Mouse (Mus musculus) adrenal gland, adult 18-20 months (tissue): ENCODE measurements at regions not wholly inside any gene's neighbourhood (a gene's known extent, or its start where the extent isn't known, plus 50 kb on each side); places are given as distances from the start of the nearest gene placed in this dataset.
A peak's percentile ranks its signal among the peaks of the same experiment; 100 is the strongest.

ENCODE experiments used
- DNase-seq, 2 experiments: peaks; one replicate each; pipeline ENCODE4 v3.0.0; 2021 to 2022; ENCODE audit warnings: low spot score in 2 of 2

DNA sequence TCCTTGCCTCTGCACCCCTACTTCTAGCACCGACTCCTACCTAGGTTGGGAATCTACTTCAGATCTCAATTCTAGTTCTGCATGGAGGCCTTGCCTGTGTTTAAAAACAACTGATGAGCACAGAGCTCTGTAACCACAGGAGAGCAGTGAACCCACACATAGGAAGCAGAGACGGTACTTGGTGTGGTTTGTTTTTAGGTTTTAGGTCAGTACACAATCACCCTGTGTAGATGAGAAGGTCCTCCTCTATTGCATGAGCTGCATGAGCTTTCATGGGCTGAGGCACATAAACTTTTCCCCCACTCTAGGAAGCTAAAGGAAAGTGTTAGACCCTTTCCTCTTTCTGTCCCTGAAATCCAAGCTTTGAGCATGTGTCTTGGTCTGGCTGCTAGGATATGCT is 390.4 kb upstream of the Nrp1 start:
- no peak for DNase-seq

DNA sequence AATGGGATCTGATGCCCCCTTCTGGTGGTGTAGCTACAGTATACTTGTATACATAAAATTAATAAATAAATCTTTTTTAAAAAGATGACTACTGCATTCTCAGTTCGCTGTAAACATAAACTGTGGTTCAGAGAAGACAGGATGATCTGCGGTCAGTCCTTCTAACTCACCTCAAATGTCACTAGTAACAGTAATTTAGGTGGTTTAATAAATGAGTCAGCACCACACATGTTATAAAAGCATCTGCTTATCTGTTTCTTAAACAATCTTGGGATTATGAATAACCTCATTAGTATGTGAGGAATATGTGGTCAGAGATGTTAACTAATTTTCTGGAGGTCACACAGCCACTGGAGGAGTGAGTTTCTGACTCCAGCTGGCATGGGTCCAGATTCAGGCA is 385.2 kb upstream of the Nrp1 start:
- no peak for DNase-seq

DNA sequence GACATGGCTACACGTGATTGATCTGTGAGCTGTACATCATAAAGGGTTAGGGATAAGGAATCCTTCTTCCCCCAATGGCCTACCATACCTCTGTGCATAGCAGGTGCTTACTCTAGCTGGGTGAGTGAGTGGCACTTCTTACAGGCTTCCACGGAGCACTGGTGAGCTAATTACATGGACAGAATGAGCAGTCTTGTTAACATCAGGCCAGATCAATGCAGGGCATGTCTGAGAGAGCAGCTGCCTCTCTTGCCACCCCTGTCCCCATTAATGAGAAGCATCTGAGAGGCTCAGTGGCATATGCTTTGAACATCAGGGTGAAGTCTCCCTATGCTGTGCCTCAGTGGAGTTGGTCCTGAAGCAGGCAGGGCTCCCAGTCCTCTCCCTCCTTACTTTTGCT is 380.7 kb upstream of the Nrp1 start:
- DNase-seq: no peak

GRCm38 (mm10) chr8:127979180-127980030 is 379.0 kb upstream of the Nrp1 start:
- no peak for DNase-seq

GRCm38 (mm10) chr8:127982165-127982564 is 376.2 kb upstream of the Nrp1 start:
- no peak for DNase-seq

DNA sequence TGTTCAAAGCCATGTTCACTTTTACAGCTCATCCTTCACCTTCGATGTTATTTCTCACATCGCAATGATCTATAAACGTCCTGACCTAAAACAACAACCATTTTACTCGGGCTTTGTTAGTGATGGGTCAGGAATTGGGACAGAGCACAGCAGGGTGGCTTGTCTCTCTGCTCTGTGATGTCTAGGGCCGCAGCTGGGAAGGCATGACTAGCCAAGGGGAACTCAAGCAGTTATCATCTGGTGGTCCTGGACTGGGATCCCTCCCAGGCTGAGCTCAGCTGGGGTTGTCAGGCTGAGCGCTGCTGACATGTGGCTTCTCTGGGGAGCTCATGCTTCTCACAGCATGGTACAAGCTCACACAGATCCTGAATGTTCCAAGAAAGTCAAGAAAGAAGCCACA is 372.8 kb upstream of the Nrp1 start:
- no peak for DNase-seq

- no peak for DNase-seq
These were observed 369.5 kb upstream of the Nrp1 start for GRCm38 (mm10) chr8:127988887-127989286.

- no peak for DNase-seq
These were observed 363.5 kb upstream of the Nrp1 start for GRCm38 (mm10) chr8:127994898-127995297.

DNA sequence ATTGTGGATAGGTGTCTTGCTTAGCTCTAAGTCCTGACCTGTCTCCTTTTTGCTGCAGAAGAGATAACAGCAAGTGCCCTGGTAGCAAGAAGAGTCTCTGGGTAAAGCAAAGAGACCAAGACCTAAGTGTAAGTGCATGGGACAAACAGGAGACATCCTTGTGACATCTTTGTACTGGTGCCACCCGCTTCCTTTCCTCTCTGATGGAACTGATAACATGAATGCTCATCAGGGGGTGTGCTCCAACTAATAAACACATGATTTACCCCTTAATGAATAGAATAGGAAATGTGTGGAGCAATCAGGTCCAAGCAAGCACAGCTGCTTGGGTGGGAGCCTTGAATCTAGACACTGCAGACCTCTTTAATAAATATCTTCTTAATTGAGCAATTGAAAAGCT is 362.9 kb upstream of the Nrp1 start:
- no peak for DNase-seq

DNA sequence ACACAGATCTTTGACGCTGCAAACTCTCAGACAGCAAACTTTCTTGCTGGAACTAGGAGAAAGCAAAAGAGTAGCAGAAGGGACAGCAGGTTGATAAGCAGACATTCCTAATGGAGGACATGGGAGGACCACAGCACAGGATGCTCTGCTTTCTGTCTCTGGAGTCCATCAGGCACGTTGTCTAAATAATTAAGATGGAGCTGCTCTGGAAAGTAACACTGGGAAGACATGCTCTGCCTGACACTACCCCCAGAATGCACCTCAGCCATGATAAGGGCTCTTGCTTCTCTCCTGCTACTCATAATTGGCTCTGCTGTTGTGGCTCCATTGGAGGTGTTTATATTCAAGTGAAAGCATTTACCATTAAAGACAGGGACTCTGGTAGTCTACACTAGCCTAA is 356.0 kb upstream of the Nrp1 start:
- no peak for DNase-seq

- DNase-seq: no peak
These were observed 355.6 kb upstream of the Nrp1 start for GRCm38 (mm10) chr8:128002806-128003205.

DNA sequence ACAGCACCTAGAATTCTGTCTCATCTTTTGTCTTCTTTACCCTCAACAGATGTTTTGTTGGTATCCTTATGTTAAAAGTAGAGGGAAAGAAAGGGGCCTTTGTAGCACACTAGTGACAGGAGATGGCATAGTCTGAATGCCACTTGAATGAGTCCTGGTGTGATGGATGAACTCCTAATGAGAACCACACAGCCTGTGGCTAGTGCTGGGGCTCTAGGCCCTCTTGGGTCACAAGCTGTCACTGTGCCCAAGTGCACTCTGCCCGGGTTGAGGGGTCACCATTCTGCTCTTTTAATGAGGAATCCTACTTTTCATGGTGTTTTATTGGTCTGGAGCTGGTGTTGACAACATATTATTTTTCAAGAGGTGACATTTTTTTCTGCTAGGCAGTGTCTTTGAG is 355.0 kb upstream of the Nrp1 start:
- DNase-seq: no peak

- no peak for DNase-seq
These were observed 354.5 kb upstream of the Nrp1 start for GRCm38 (mm10) chr8:128003881-128004286.

DNA sequence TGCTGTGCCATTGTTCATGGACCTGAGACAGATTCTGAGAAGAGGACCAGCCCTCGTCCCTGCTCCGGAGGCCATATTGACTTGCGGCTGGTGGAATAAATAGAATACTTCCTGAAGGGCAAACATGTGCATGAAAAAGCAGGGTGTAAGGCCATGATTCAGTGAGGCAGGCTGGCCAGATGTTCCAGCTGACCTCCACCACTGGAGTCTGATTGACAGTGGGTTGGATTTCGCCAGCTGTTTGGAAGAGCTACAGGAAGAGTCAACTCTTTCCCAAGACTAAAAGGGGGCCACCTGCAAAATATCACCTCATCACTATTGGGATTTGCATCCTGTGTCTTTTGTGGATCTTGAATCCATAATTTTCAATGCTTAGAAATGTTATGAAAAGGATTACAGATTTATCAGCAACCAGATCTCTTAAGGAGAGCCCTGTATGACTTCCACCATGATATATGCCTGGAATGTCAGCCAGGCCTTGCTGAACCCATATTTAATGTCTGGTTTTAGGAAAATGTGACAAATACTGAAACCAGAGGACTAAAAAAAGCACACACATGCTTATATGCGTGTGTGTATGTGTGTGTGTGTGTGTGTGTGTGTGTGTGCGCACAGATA is 348.9 kb upstream of the Nrp1 start:
- DNase-seq: no peak

DNA sequence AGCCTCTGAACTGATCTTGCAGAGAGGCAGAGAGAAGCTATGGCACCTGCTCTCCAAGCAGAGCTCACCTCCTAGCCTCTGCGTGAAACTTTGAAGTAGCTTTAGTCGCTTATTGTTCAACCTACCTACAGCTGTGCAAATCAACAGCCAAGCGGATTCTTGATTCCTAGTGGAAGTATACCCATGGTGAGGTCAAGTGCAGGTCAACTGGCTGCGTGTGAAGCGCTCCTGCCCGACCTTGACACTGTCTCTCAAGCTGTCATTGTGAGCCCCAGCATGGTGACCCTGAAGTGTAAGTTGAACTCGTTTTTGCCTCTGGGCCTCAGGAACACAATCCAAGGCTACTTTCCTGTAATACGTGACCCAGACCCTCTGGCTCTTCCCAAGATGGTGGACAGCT is 341.2 kb upstream of the Nrp1 start:
- DNase-seq: no peak

DNA sequence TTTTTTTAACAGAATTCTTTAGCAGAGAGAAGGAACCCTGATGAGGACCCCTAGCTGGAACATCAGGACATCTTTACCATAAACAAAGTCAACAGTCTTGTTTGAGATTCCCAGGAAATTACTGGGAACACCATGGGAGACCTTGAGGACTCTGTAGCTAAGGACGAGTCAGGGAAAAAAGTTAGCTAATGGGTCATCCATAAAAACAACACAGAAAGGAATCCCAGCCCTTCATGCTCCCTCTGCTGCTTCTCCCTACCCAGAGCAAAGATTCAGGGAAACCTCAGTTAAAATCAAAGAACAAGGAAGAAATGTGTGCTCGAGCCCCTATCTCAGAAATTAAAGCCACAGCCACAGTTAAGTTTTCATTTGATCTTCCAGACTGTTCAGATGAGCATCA is 334.7 kb upstream of the Nrp1 start:
- no peak for DNase-seq

DNA sequence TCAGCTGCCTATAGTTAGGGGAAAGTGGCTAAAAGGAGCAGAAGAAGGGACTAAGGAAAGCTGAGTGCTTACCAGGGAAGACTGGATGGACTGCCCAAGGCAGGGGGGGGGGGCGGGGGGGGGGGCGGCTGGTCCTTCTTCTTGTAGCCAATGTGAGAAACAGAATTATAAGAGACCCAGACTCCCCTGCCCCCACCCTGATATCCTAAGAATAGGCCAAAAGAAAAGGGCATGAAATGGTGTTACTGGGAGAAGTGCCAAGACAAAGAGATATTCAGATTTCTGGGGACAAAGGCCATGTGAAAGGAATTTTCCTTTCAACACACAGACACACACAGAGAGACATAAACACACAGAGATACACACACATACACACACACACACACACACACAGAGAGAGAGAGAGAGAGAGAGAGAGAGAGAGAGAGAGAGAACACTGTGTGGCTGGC is 333.6 kb upstream of the Nrp1 start:
- DNase-seq: no peak

DNA sequence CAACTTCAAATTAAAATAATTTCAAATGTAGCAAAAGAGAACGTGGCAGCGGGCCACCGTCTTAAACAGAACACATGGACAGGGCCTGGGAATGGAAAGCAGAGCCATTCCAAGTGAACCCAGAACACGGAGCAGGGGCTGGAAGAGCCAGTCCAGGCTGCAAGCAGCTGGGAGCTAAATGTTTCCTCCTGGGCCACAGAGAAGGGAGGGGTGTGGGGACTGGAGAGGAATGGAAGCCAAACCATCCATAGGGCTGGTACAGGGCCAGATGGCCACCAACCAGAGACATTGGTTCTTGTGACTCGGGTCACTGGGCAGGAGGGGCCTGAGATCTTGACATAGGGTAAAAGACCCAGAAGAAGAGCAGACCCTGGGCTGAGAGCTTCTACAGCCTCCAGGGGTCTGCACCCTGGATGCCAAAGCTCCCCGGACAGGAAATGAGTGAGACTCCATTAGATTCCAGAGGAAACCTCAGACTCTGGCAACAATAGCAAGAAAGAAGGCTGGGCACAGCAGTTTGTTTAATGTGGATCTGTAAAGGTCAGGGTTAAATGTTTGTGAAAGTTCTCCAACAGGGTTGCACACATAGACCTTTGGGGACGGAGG is 333.1 kb upstream of the Nrp1 start:
- peak; percentile 24 to 49 for DNase-seq

- DNase-seq: no peak
These were observed 331.4 kb upstream of the Nrp1 start for GRCm38 (mm10) chr8:128026981-128027380.

DNA sequence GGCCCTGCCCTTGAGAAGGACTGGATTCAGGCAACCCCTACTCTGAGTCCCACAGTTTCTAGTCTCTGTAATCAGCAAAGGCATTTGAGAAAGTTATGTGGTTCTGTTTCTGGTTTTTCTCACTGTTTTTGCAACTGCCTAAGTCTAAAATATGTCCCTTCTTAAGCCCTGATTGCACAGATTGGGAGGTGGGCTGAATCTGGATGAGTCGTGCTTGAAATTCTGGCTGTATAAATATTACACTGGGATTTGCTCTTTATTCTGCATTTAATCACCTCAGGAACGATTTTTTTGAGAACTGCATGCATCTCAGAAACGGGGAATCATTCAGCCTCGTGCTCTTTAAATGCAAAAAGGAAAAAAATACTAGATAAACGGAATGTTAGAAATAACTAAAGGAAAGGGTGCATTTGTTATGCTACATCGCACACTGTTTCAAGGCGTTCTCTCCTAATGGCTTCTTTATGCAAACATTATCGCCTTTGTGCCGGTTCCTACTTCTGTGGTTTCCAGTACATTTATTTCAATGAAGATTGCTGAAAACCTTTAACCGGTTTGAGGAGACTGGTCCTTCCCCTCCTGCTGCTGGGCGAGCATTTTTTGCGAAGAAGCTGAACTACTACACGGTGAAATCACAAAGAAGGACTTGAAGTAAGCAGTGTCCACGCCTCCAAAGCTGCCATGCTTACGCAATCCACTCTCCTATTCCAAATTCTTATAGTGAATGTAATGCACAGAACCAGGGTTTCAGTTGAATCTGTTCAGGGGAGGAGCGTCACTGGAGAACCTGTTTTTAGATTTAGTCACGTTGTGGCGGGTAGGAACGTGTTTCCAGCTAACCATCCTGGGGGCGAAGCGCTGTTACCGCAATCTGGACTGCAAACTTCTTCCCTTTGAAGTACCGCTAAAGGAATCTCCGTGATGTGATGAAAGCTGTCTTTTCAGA is 327.8 kb upstream of the Nrp1 start:
- DNase-seq: no peak

DNA sequence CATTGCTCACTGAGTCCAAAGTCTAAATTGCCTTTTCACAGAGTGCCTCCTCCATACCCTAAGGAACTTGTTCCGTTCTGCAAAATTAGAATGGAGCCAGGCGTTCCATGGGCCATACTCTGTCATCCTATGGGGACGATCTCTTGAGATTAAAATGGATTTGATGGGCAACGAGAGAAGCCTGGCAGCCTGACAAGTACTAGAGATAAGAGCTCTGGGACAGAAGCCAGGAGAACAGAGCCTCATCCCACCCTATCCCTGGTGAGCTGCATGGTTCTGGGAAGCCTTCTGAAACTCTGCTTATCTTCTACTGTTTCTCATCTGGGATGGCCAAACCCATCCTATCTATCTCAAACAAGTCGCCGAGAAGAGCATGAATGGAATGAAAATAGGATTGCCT is 324.3 kb upstream of the Nrp1 start:
- peak; percentile 12 to 23 for DNase-seq
